Mouse (Mus musculus): Measurements from ENCODE around the gene Gm29609.

The Gm29609 gene

GRCm38 (mm10) chr5:31138241-31138967, 41.3 kb downstream of the Gm29609 start, which contains the start of gene Ucn:
TSS of gene Ucn (minus strand) at chr5:31138829.
- DNase-seq: no peak

- DNase-seq: no peak
Measured at GRCm38 (mm10) chr5:31137658-31138057, 42.1 kb downstream of the Gm29609 start.

- no peak for DNase-seq
Measured at GRCm38 (mm10) chr5:31136730-31137424, 42.8 kb downstream of the Gm29609 start.

GRCm38 (mm10) chr5:31126050-31126449, 53.7 kb downstream of the Gm29609 start:
- DNase-seq: no peak

GRCm38 (mm10) chr5:31123481-31123880, 56.2 kb downstream of the Gm29609 start:
- DNase-seq: no peak

- DNase-seq: no peak
Measured at GRCm38 (mm10) chr5:31121111-31121510, 58.6 kb downstream of the Gm29609 start.

- no peak for DNase-seq
Measured at GRCm38 (mm10) chr5:31116912-31117311, 62.8 kb downstream of the Gm29609 start.

GRCm38 (mm10) chr5:31116354-31116753, 63.4 kb downstream of the Gm29609 start, which contains the start of gene Trim54:
TSS of gene Trim54 (plus strand) at chr5:31116712.
- no peak for DNase-seq

- no peak for DNase-seq
Measured at GRCm38 (mm10) chr5:31110781-31111180, 68.9 kb downstream of the Gm29609 start.

- DNase-seq: no peak
Measured at GRCm38 (mm10) chr5:31108000-31108490, 71.7 kb downstream of the Gm29609 start, which contains the start of gene Slc30a3. TSS of gene Slc30a3 (minus strand) at chr5:31108237.

- no peak for DNase-seq
Measured at GRCm38 (mm10) chr5:31105814-31106335, 73.8 kb downstream of the Gm29609 start, which contains the start of gene Dnajc5g. TSS of gene Dnajc5g (plus strand) at chr5:31106285.

GRCm38 (mm10) chr5:31095711-31096480, 83.8 kb downstream of the Gm29609 start:
- no peak for DNase-seq

GRCm38 (mm10) chr5:31094799-31095691, 84.7 kb downstream of the Gm29609 start:
- no peak for DNase-seq
